Mouse (Mus musculus): Measurements from ENCODE around the gene Magi1. TPM values are rescaled to one million over a fixed set of nuclear protein-coding genes. Genes with fewer than 3 reads are reported as not detected.

Magi1 gene
- polyA plus RNA-seq, 1 experiment = 74.6 TPM

GRCm38 (mm10) chr6:94230129-94230528 is 53.6 kb downstream of the Magi1 start:
- TF ChIP-seq POLR2A (IDR thresholded peaks at IDR 0.05; ENCODE audit: borderline replicate concordance, extremely low read depth, insufficient read depth, insufficient read length, poor library complexity, severe bottlenecking) (no peak), CTCF (IDR thresholded peaks at IDR 0.05; ENCODE audit: borderline replicate concordance, extremely low read depth, insufficient read depth, insufficient read length) (no peak)
- no peak for DNase-seq (ENCODE audit: low read depth)

- TF ChIP-seq CTCF (IDR thresholded peaks at IDR 0.05; ENCODE audit: borderline replicate concordance, extremely low read depth, insufficient read depth, insufficient read length) (no peak), POLR2A (IDR thresholded peaks at IDR 0.05; ENCODE audit: borderline replicate concordance, extremely low read depth, insufficient read depth, insufficient read length, poor library complexity, severe bottlenecking) (no peak)
- DNase-seq (ENCODE audit: low read depth) = no peak
Observed at GRCm38 (mm10) chr6:94226262-94226661, 57.5 kb downstream of the Magi1 start.

GRCm38 (mm10) chr6:94225832-94226231 is 57.9 kb downstream of the Magi1 start:
- TF ChIP-seq POLR2A (IDR thresholded peaks at IDR 0.05; ENCODE audit: borderline replicate concordance, extremely low read depth, insufficient read depth, insufficient read length, poor library complexity, severe bottlenecking) = no peak
- no peak for TF ChIP-seq CTCF (IDR thresholded peaks at IDR 0.05; ENCODE audit: borderline replicate concordance, extremely low read depth, insufficient read depth, insufficient read length)

DNA sequence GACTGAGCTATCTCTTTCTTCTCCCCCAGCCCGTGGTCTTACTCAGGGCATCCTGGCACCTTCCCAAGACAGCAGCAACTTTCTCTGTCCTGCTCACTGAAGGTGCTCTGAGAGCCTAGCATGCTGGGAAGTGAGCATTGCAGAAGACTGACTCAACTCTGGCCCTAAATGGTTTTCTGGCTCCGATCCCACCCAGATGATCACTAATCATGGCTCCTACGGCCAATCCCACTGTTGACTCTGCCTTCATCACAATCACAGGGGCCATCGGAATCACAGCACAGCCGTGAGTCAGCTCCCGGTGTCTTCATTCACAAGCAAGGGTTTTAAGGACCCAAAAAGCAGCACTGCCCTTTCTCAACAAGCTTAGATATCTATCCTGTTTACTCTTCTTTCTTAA is 58.6 kb downstream of the Magi1 start:
- no peak for TF ChIP-seq CTCF (IDR thresholded peaks at IDR 0.05; ENCODE audit: borderline replicate concordance, extremely low read depth, insufficient read depth, insufficient read length)
- TF ChIP-seq POLR2A (IDR thresholded peaks at IDR 0.05; ENCODE audit: borderline replicate concordance, extremely low read depth, insufficient read depth, insufficient read length, poor library complexity, severe bottlenecking) = no peak
- no peak for DNase-seq (ENCODE audit: low read depth)

More at GRCm38 (mm10) chr6:94225832-94226231, 57.9 kb downstream of the Magi1 start:
- DNase-seq (ENCODE audit: low read depth) = peak; percentile 34

GRCm38 (mm10) chr6:94222253-94222652 is 61.5 kb downstream of the Magi1 start:
- no peak for DNase-seq (ENCODE audit: low read depth)
- TF ChIP-seq CTCF (IDR thresholded peaks at IDR 0.05; ENCODE audit: borderline replicate concordance, extremely low read depth, insufficient read depth, insufficient read length) (no peak), POLR2A (IDR thresholded peaks at IDR 0.05; ENCODE audit: borderline replicate concordance, extremely low read depth, insufficient read depth, insufficient read length, poor library complexity, severe bottlenecking) (no peak)

DNA sequence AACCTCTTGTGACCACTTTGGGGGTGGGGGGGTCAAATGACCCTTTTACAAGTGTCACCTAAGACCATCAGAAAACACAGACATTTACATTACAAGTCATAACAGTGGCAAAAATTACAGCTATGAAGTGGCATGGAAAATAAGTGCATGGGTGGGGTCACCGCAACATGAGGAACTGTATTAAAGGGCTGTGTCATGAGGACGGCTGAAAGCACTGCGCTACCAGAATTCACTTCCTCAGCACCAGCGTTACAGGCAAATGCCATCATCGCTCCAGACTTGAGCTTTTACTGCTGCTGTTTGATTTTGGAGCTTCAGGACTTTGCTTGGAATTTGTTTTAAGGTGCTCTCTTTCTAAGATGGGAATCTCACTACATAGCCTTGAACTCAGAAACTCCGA is 62.0 kb downstream of the Magi1 start:
- DNase-seq (ENCODE audit: low read depth) = no peak
- no peak for TF ChIP-seq POLR2A (IDR thresholded peaks at IDR 0.05; ENCODE audit: borderline replicate concordance, extremely low read depth, insufficient read depth, insufficient read length, poor library complexity, severe bottlenecking)
- TF ChIP-seq CTCF (IDR thresholded peaks at IDR 0.05; ENCODE audit: borderline replicate concordance, extremely low read depth, insufficient read depth, insufficient read length) = no peak

- TF ChIP-seq CTCF (IDR thresholded peaks at IDR 0.05; ENCODE audit: borderline replicate concordance, extremely low read depth, insufficient read depth, insufficient read length) (no peak), POLR2A (IDR thresholded peaks at IDR 0.05; ENCODE audit: borderline replicate concordance, extremely low read depth, insufficient read depth, insufficient read length, poor library complexity, severe bottlenecking) (no peak)
Observed at GRCm38 (mm10) chr6:94218076-94218475, 65.6 kb downstream of the Magi1 start.

GRCm38 (mm10) chr6:94215834-94216233 is 67.9 kb downstream of the Magi1 start:
- TF ChIP-seq POLR2A (IDR thresholded peaks at IDR 0.05; ENCODE audit: borderline replicate concordance, extremely low read depth, insufficient read depth, insufficient read length, poor library complexity, severe bottlenecking) (no peak), CTCF (IDR thresholded peaks at IDR 0.05; ENCODE audit: borderline replicate concordance, extremely low read depth, insufficient read depth, insufficient read length) (no peak)
- no peak for DNase-seq (ENCODE audit: low read depth)

More at GRCm38 (mm10) chr6:94218076-94218475, 65.6 kb downstream of the Magi1 start:
- DNase-seq (ENCODE audit: low read depth) = no peak

DNA sequence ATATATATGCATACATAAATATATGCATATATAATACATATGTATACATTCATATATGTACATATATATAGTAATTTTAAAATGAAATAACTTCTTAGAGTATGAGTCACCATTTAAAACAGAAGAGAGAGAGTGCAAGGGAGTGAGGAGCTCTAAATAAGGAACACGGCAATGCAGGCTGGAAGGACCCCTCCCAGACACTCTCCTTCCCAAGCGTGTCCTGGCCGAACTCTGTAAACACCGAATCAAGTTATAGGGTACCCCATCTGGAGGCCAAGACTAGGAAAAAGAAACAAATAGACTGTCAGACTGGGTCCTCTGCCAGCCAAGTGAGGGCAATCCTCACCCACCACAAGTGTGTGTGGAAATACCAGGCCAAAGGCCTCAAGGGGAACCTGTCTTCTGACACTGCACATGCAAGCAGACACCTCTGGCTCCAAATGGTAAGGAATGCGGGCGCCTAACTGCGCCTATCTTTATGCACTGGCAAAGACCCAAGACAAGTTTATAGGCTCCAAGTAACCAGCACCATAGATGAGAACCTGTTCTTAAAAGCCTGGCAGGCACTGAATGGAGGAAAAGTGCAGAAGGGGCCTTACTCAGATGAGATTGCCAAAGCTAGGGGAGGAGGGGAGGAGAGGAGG is 68.7 kb downstream of the Magi1 start:
- DNase-seq (ENCODE audit: low read depth) = peak; percentile 41
- TF ChIP-seq CTCF (IDR thresholded peaks at IDR 0.05; ENCODE audit: borderline replicate concordance, extremely low read depth, insufficient read depth, insufficient read length) (no peak), POLR2A (IDR thresholded peaks at IDR 0.05; ENCODE audit: borderline replicate concordance, extremely low read depth, insufficient read depth, insufficient read length, poor library complexity, severe bottlenecking) (no peak)

DNA sequence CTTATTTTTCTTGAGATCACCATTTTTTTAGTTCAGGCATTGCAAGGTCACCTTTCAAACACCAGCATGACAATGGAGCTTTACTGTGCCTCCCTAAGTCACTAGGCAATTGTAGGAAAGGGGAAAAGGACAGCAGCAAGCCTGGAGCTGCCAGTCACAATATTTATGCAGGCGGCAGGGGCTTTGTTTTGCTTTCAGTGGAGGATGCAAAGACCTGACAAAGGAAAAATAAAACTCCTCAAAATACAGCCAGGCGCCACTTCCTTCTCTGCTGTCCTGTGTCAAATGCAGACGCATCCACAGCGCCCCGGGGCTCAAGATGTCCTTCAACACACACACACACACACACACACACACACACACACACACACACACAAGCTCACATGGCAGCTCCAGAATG is 77.8 kb downstream of the Magi1 start:
- DNase-seq (ENCODE audit: low read depth) = peak; percentile 61
- TF ChIP-seq CTCF (IDR thresholded peaks at IDR 0.05; ENCODE audit: borderline replicate concordance, extremely low read depth, insufficient read depth, insufficient read length) (no peak), POLR2A (IDR thresholded peaks at IDR 0.05; ENCODE audit: borderline replicate concordance, extremely low read depth, insufficient read depth, insufficient read length, poor library complexity, severe bottlenecking) (no peak)

DNA sequence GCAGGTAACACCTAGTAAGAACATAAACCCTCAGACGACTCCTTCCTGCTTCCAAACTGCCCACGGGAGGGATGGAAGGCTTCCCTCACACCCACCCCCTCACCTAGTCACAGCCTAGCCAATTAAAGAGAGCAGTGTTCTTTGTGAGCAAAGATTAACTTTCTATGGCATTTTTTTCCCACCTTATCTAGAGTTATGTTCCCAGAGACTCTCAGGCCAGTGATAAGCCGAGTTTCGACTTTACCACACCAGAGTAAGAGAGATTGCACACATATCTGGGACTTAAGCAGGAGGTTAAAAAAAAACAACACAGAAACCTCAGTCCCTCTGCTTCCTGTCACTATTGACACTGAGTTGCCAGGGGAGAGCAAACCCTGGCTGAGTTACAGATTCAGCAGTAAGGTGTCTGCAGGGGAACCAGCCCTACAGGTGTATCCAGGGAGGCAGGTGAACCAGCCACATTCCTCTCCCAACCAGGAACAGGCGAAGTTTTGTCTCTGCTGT is 80.0 kb downstream of the Magi1 start:
- DNase-seq (ENCODE audit: low read depth) = no peak
- TF ChIP-seq CTCF (IDR thresholded peaks at IDR 0.05; ENCODE audit: borderline replicate concordance, extremely low read depth, insufficient read depth, insufficient read length) (no peak), POLR2A (IDR thresholded peaks at IDR 0.05; ENCODE audit: borderline replicate concordance, extremely low read depth, insufficient read depth, insufficient read length, poor library complexity, severe bottlenecking) (no peak)

DNA sequence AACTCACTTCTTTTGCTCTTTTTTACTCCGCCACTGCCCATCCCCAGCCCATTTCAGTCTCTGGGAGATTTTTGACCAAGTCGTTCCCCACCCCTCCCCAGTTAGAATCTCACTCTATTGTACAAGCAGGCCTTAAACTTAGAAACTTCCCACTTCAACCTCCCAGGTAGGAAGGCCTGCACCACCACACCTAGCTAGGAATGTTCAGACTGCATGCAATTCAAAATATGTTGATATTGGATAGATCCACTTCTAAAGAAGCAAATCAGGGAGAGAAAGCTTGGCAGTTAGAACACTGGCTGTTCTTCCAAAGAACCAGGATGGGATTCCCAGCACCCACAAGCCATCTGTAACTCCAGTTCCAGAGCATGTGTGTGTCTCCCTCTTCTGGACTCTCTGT is 81.8 kb downstream of the Magi1 start:
- TF ChIP-seq POLR2A (IDR thresholded peaks at IDR 0.05; ENCODE audit: borderline replicate concordance, extremely low read depth, insufficient read depth, insufficient read length, poor library complexity, severe bottlenecking) (no peak), CTCF (IDR thresholded peaks at IDR 0.05; ENCODE audit: borderline replicate concordance, extremely low read depth, insufficient read depth, insufficient read length) (no peak)
- DNase-seq (ENCODE audit: low read depth) = no peak

All from brain, embryonic 14.5 days (tissue).